Mouse (Mus musculus): ENCODE data around the gene Cnfn.

- TF ChIP-seq CTCF (IDR thresholded peaks at IDR 0.05; ENCODE audit: insufficient read depth, low read length) (no peak), POLR2A (IDR thresholded peaks at IDR 0.05; ENCODE audit: borderline replicate concordance, extremely low read depth, low read depth, low read length) (no peak)
These were observed at the start of gene Cnfn for GRCm38 (mm10) chr7:25369058-25369749.

Measured in lung, adult 2 months (tissue).